Mouse (Mus musculus): Measurements from ENCODE around the gene Nppc. TPM values are rescaled to one million over a fixed set of nuclear protein-coding genes. Genes with fewer than 3 reads are reported as not detected.
A peak's percentile ranks its signal among the peaks of the same experiment; 100 is the strongest.

The Nppc gene
- total RNA-seq (2021) = 1 to 10 TPM; 8.0 to 8.8 TPM
- long read RNA-seq, experiment 1, partial matches to known transcripts = 0 of 3 reads
- long read RNA-seq, experiment 1, other reads (novel, unspliced or antisense) = 1 of 3 reads
- long read RNA-seq, experiment 2, partial matches to known transcripts = 0 of 4 reads
- long read RNA-seq, experiment 2, other reads (novel, unspliced or antisense) = 0 of 4 reads

GRCm38 (mm10) chr1:86670279-86671038 lies at the start of gene Nppc:
Nppc (minus strand) TSS chr1:86670571.
- DNase-seq (ENCODE audit: low spot score in 2 of 2) = peak; percentile 74 to 86

- DNase-seq (ENCODE audit: low spot score in 2 of 2) = no peak
Observed at GRCm38 (mm10) chr1:86719391-86719790, 49.0 kb upstream of the Nppc start.

DNA sequence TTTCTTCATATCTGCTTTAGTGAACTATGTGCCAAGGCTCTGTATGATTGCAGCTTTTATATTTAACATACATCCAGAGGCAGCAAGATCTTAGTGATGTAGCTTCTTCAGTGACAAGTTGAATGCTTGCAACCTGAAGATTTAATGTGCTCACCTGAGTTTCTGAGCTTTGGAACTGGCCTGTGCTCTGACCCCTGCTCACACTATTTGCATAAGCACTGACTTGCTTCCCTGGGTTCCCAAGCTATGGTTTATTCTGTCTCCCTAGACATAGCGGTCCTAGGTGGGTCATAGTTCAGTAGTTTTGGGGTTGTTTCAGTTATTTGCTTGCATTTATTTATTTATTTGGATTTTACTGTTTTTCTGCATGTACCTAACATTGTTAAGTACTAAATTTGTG lies 47.8 kb upstream of the Nppc start:
- no peak for DNase-seq (ENCODE audit: low spot score in 2 of 2)

DNA sequence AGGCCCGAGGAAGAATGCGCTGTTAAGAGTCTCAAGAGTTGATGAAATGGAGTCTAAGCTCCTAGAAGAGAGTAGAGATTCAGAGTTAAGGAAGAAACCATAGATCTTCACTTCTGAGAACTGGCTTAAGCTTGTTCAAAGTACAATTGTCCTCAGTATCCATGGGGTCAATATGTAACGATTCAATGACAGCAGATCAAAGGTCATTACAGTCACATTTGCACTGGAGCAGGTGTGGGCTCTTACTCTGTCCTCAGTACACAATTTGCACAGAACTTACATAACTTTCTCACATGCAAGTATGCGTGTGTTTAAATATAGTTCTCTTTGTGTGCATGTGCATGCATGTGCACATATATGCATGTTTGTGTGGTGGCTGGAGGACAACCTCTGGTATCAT lies 42.7 kb upstream of the Nppc start:
- no peak for DNase-seq (ENCODE audit: low spot score in 2 of 2)

DNA sequence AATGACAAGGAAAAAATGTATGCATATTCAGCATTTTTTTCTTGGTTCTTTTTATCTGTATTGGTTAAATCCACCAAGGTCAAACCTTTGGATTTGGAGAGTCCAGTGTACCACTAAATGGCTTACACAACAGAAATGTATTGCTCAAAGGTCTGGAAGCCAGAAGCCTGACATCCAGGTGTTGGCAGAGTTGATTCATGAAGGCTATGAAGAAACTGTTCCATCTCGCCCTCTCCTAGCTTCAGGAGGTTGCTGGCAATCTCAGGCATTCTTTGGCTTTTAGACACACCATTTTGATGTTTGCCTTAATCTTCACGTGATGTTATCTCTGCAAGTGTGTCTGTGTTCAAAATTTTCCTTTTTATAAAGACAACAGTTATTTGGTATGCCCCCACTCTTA lies 41.7 kb upstream of the Nppc start:
- DNase-seq (ENCODE audit: low spot score in 2 of 2) = no peak

GRCm38 (mm10) chr1:86709546-86709945 lies 39.2 kb upstream of the Nppc start:
- DNase-seq (ENCODE audit: low spot score in 2 of 2) = no peak

- DNase-seq (ENCODE audit: low spot score in 2 of 2) = peak; percentile 8 to 9
Observed at GRCm38 (mm10) chr1:86705461-86705860, 35.1 kb upstream of the Nppc start.

DNA sequence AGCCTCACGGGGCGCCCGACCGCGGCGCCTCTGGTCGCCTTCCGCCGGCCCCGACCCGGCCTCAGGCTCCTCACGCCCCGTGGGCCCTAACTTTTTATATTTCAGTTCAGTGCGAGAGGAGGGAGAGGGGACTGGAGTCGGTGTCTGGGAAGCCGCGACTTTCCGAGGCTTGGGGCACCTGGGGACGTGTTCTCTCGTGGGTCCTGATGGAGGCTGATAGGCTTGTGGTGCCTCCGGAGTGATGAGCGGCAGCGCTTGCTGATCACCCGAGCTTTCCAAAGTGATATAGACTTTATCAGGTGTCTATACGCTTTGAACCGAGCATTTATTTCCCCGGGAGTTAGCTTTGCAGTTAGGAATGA lies 33.6 kb upstream of the Nppc start:
- DNase-seq (ENCODE audit: low spot score in 2 of 2) = no peak

GRCm38 (mm10) chr1:86703300-86703964 lies 33.1 kb upstream of the Nppc start, which contains the start of gene Dis3l2:
Dis3l2 (plus strand) TSS chr1:86703808.
- peak; percentile 86 to 92 for DNase-seq (ENCODE audit: low spot score in 2 of 2)

DNA sequence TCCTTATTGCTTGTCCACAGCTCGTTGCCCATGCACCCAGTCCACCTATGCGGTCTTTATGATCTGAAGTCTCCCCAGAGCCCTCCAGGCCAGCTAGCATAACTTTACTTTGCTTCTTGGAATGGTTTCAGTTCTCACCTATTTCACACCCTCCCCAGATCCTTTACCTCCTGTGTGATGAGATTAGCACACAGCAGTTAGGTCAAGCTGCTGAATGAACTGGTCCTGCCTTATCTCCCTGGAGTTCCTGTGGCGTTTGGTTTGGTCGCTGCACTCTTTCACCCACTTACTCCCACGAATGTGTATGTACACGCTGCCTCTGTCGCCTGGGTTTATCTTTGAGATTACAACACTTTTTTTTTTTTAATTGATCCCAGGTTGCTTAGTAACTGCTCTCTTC lies 30.0 kb upstream of the Nppc start:
- no peak for DNase-seq (ENCODE audit: low spot score in 2 of 2)

- DNase-seq (ENCODE audit: low spot score in 2 of 2) = no peak
Observed at GRCm38 (mm10) chr1:86699346-86700136, 29.2 kb upstream of the Nppc start.

DNA sequence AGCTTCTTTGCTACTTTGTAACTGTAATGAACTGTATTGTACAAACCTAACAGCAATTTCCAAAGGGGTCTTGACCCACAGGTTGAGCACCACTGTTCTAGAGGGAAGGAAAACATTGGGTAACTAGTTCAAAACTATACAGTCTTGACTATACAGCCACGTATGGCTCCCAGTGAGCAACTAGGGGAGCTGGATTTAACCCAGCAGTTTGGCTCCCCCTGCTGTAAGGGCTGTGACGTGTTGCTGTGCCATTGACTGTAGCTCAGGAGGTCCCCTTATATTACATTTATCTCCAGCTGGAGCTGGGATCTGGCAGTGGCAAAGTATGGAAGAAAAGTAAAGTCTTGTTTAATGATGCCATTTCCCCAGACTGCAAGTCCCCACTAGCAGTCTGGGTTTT lies 28.4 kb upstream of the Nppc start:
- no peak for DNase-seq (ENCODE audit: low spot score in 2 of 2)

GRCm38 (mm10) chr1:86696948-86697347 lies 26.6 kb upstream of the Nppc start:
- DNase-seq (ENCODE audit: low spot score in 2 of 2) = no peak

DNA sequence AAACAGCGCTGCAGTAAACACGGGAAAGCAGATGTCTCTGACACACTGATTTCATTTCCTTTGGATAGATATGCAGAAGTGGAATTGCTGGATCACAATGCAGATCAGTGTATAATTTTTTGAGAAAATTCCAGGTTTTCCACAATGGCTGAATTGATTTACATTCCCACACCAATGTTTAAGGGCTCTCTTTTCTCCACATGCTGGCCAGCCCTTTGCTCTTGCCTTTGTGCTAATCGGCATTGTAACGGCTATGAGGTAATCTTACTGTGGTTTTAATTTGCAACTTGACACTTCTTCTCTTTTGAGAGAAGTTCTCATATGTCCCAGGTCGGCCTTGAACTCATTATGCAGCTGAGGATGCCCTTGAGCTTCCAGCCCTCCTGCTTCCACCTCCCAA lies 20.7 kb upstream of the Nppc start:
- no peak for DNase-seq (ENCODE audit: low spot score in 2 of 2)

DNA sequence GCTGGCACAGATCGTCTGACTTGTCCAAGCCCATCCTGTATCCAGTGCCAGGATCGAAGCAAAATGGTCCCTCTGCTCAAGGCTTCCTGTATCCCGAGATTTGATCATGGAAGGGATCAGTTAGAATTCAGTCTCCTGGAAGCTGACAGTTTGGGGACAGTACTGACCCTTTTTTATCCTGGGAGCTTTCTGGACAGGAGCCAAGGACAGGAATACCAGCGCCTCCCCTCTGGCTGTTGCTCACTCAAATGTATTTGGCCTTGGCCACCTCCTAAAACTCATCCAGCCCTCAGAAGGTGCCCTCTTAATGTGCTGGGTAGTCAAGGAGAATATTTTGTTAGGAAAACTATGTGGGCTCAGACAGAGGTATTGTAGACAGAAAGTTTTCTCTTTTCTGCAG lies 16.9 kb upstream of the Nppc start:
- no peak for DNase-seq (ENCODE audit: low spot score in 2 of 2)

DNA sequence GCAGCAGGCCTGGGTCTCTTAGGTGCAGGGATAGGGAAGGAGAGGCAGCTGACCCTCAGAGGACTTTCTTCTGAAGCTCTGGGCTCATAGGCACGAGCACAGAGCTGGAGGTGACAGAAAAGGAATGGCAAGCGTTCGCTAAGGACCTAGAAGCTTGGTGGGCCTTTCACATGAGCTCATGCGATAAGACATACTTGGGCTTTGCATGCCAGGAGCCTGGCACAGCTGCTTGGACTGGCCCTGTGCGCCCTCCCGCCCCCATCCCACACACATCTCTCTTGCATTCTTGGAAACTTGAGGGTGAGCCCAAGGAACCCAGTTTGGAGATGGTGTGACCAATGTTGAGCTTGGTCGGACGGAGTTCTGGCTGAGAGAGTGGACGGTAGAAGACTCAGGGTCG lies 8.3 kb upstream of the Nppc start:
- DNase-seq (ENCODE audit: low spot score in 2 of 2) = no peak

- no peak for DNase-seq (ENCODE audit: low spot score in 2 of 2)
Observed at GRCm38 (mm10) chr1:86677624-86678023, 7.3 kb upstream of the Nppc start.

DNA sequence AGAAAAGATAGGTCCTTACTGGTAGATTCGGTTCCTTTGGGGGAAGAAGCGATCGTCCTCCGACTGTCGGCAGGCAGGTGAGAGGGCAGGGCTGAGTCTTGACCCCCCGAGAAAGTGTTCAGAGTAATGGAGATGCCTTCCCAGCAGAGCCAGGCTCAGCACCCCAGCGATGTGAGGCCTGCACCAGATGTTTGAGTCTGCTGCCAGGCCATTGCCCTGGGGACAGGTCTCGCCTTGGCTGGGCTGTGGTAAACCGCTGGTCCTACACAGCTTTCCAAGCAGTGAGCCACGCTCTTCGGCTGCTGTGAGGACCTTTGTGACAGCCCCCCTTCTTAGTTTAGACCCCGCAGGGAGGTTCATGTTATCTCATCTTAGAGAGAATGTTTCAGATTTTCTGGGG lies 4.8 kb upstream of the Nppc start:
- DNase-seq (ENCODE audit: low spot score in 2 of 2) = no peak

DNA sequence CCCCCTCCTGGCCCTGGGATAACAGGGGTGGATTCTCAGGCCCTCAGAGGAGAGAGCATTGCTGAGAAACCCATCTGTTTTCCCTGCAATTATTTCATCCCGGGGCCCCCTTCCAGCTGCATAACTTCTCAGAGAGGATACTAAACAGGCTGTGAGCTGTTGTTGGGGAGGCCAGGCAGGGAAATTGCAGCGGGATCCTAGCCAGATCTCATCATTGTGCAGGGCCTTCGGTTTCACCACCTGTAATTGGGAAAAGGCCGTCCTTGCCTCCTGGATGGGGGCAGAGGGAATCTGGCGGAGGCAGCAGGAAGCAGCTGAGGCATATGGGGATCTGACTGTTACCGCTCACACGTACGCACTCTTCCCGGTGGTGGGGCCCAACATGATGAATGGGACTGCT lies 4.0 kb upstream of the Nppc start:
- DNase-seq (ENCODE audit: low spot score in 2 of 2) = no peak

- DNase-seq (ENCODE audit: low spot score in 2 of 2) = peak; percentile 67 to 75
Observed at GRCm38 (mm10) chr1:86669552-86670273, 658 bp downstream of the Nppc start.

DNA sequence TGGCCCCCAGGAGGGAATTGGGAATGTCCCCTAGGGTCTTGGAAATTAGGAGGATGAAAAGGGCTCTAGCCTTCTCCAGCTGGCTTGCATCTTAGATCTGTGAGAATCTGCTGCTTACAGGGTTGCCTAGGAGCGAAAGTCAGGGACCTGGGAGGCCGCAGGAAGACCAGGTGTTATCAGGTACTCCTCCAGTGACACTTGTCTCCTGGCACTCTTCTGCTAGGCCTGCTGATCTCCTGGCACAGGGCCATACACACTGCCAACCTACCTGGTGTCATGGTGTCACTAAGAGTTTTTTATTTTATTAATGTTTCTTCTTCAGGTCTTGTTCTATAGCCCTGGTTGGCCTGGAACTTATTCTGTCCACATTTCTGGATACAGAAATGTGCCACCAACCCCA lies 5.3 kb downstream of the Nppc start:
- no peak for DNase-seq (ENCODE audit: low spot score in 2 of 2)

Data from left cerebral cortex, adult 18-20 months (tissue).